ENCODE assay signal across 14 mouse cellular contexts in the genomic region with DNA sequence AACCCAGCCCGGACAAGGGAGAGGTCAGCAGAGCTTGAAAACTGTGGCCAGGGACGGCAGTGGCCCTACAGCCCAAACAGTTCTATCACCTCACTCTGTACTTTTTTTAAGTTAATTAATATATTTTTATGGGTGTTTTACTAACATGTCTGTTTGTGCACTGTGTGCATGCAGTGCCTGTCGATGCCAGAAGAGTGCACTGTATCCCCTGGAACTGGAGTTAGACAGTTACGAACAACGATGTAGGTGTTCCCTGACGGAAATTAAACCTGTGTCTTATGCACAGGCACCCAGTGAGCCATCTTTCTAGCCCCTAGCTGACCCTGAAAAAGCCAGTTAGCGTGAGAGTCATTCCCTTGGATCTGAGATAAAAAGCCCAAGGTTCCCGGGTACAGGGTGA. TPM values are rescaled to one million over a fixed set of nuclear protein-coding genes. Genes with fewer than 3 reads are reported as not detected.
DNase-seq lines count a peak whose midpoint lies in the region; ATAC-seq and TF ChIP-seq lines count a peak whose summit lies in the region.
"Had no signal": no experiment of that assay in that cellular context is flagged by ENCODE, and none has a peak within 500 bp of the region (broad histone marks: within the 10 kb centered on the region; RNA-seq: fewer than 3 reads in every experiment).

No protein-coding gene starts in this region.

- no peak overlapping the region for H3K9ac ChIP-seq in hindbrain, postnatal 0 days (replicated peaks; ENCODE audit: low read length)
- no peak overlapping the region for H3K9ac ChIP-seq in midbrain, postnatal 0 days (replicated peaks; ENCODE audit: low read length, poor library complexity, severe bottlenecking)
- H3K9ac ChIP-seq: forebrain, embryonic 13.5 days had no signal

- WGBS in hindbrain, postnatal 0 days, result 87% methylated on average over 8 of the region's 8 CpGs
- WGBS in hindbrain, embryonic 10.5 days, result 90% methylated on average over 8 of the region's 8 CpGs
- 89% methylated on average over 8 of the region's 8 CpGs for WGBS in midbrain, postnatal 0 days
- 87% methylated on average over 8 of the region's 8 CpGs for WGBS in midbrain, embryonic 10.5 days

- H3K36me3 ChIP-seq in hindbrain, postnatal 0 days (ENCODE audit: insufficient read depth, low read length), result peaks cover 4% of the 10 kb centered on the region; the same call in 1 of the 2 replicates
- peaks cover 87% of the 10 kb centered on the region for H3K36me3 ChIP-seq in hindbrain, embryonic 10.5 days
- H3K36me3 ChIP-seq in midbrain, postnatal 0 days (ENCODE audit: insufficient read depth, low read length), result peaks cover 5% of the 10 kb centered on the region; the same call in 1 of the 2 replicates
- H3K36me3 ChIP-seq in midbrain, embryonic 10.5 days, result peaks cover 91% of the 10 kb centered on the region

- peak; percentile 42 for DNase-seq in hindbrain, postnatal 0 days (ENCODE audit: low spot score)
- DNase-seq in hindbrain, embryonic 10.5 days (ENCODE audit: low spot score), result no peak
- peak; percentile 40 for DNase-seq in midbrain, postnatal 0 days (ENCODE audit: low spot score)
- no peak for DNase-seq in midbrain, embryonic 10.5 days (ENCODE audit: low spot score)
- DNase-seq in ES-CJ7 (ENCODE audit: low read depth, low spot score), result peak; percentile 67
- DNase-seq in gastrocnemius, postnatal 14 days, result no peak
- DNase-seq: kidney, postnatal 10 days had no signal

- H3K4me1 ChIP-seq in hindbrain, postnatal 0 days (ENCODE audit: insufficient read depth, low read length), result no peaks in the 10 kb centered on the region
- no peaks in the 10 kb centered on the region for H3K4me1 ChIP-seq in hindbrain, embryonic 10.5 days (replicated peaks)
- no peaks in the 10 kb centered on the region for H3K4me1 ChIP-seq in midbrain, postnatal 0 days (ENCODE audit: insufficient read depth, low read length)
- no peaks in the 10 kb centered on the region for H3K4me1 ChIP-seq in midbrain, embryonic 10.5 days
- H3K4me1 ChIP-seq: forebrain, embryonic 13.5 days had no signal

- H3K4me3 ChIP-seq in hindbrain, postnatal 0 days (ENCODE audit: low read length), result no peak overlapping the region
- no peak overlapping the region for H3K4me3 ChIP-seq in hindbrain, embryonic 10.5 days
- no peak overlapping the region for H3K4me3 ChIP-seq in midbrain, postnatal 0 days (ENCODE audit: low read depth, low read length)
- no peak overlapping the region for H3K4me3 ChIP-seq in midbrain, embryonic 10.5 days
- H3K4me3 ChIP-seq: forebrain, embryonic 13.5 days had no signal

- no peak for ATAC-seq in hindbrain, postnatal 0 days
- no peak for ATAC-seq in midbrain, postnatal 0 days (ENCODE audit: low FRiP score)
- ATAC-seq in megakaryocyte, adult 5-6 weeks (ENCODE audit: poor library complexity, severe bottlenecking), result peak; percentile 67
- no peak for ATAC-seq in erythroblast, adult 5-6 weeks (replicated peaks; ENCODE audit: low FRiP score, poor library complexity, severe bottlenecking)
- ATAC-seq: forebrain, embryonic 13.5 days; Patski had no signal

- H3K4me2 ChIP-seq in hindbrain, postnatal 0 days (ENCODE audit: low read depth, low read length), result no peak overlapping the region
- no peak overlapping the region for H3K4me2 ChIP-seq in midbrain, postnatal 0 days (ENCODE audit: low read depth, low read length, poor library complexity, severe bottlenecking)
- H3K4me2 ChIP-seq: forebrain, embryonic 13.5 days had no signal

- H3K9me3 ChIP-seq in hindbrain, postnatal 0 days (ENCODE audit: low read length), result no peaks in the 10 kb centered on the region
- H3K9me3 ChIP-seq in hindbrain, embryonic 10.5 days, result no peaks in the 10 kb centered on the region
- H3K9me3 ChIP-seq in midbrain, postnatal 0 days (ENCODE audit: low read length), result no peaks in the 10 kb centered on the region
- H3K9me3 ChIP-seq in midbrain, embryonic 10.5 days (replicated peaks), result no peaks in the 10 kb centered on the region
- H3K9me3 ChIP-seq: forebrain, embryonic 13.5 days had no signal

- intact Hi-C loops in gastrocnemius, postnatal 14 days (cut with DNase I; ENCODE audit: low total_unique reads), result loop anchor here (10.0 kb wide), 1 partner anchor 109 kb away; no protein-coding TSS in a partner anchor

- peak; percentile 70 for TF ChIP-seq CTCF in hindbrain, postnatal 0 days (IDR thresholded peaks at IDR 0.05; ENCODE audit: low read depth)
- peak; percentile 67 for TF ChIP-seq CTCF in midbrain, postnatal 0 days (IDR thresholded peaks at IDR 0.05)

- no peak overlapping the region for H3K27ac ChIP-seq in hindbrain, postnatal 0 days
- no peak overlapping the region for H3K27ac ChIP-seq in hindbrain, embryonic 10.5 days
- no peak overlapping the region for H3K27ac ChIP-seq in midbrain, postnatal 0 days (ENCODE audit: low read depth, low read length)
- H3K27ac ChIP-seq in midbrain, embryonic 10.5 days (replicated peaks), result no peak overlapping the region
- H3K27ac ChIP-seq: forebrain, embryonic 13.5 days had no signal

- no peaks in the 10 kb centered on the region for H3K27me3 ChIP-seq in hindbrain, postnatal 0 days (ENCODE audit: insufficient read depth, low read length)
- no peaks in the 10 kb centered on the region for H3K27me3 ChIP-seq in hindbrain, embryonic 10.5 days (ENCODE audit: insufficient read depth, poor library complexity, severe bottlenecking)
- H3K27me3 ChIP-seq in midbrain, postnatal 0 days (ENCODE audit: insufficient read depth, low read length), result no peaks in the 10 kb centered on the region
- H3K27me3 ChIP-seq in midbrain, embryonic 10.5 days (ENCODE audit: low read depth, poor library complexity, severe bottlenecking), result no peaks in the 10 kb centered on the region
- H3K27me3 ChIP-seq: forebrain, embryonic 13.5 days; Patski had no signal

RNA-seq across cellular contexts. Expression of gene Xpo4, which starts 30.3 kb away (rescaled TPM):
- total RNA-seq in hindbrain, postnatal 0 days (2014; rRNA removed), result 10.1 and 13.3 TPM in 2 replicates
- 11.9 and 12.4 TPM in 2 replicates for polyA plus RNA-seq in hindbrain, postnatal 0 days (2015; fragmentation: Nextera tagmentation; extraction: Ambion mirVana)
- 23.1 and 27.5 TPM in 2 replicates for polyA plus RNA-seq in hindbrain, embryonic 10.5 days (2016; fragmentation: Nextera tagmentation; extraction: Ambion mirVana)
- total RNA-seq in midbrain, postnatal 0 days (2014; rRNA removed), result 11.3 and 19.4 TPM in 2 replicates
- polyA plus RNA-seq in midbrain, postnatal 0 days (2015; fragmentation: Nextera tagmentation; extraction: Ambion mirVana), result 6.7 and 11.7 TPM in 2 replicates
- polyA plus RNA-seq in midbrain, embryonic 10.5 days (2016; fragmentation: Nextera tagmentation; extraction: Ambion mirVana), result 26.4 and 26.5 TPM in 2 replicates
- 12.6 and 14.2 TPM in 2 replicates for total RNA-seq in megakaryocyte, adult 5-6 weeks (2015)
- 17.1 and 19.6 TPM in 2 replicates for total RNA-seq in megakaryocyte, adult 5-6 weeks (2017)
- 13.1 and 15.7 TPM in 2 replicates for total RNA-seq in erythroblast, adult 5-6 weeks (2015; ENCODE audit: low replicate concordance)
- 26.1 and 51.7 TPM in 2 replicates for total RNA-seq in erythroblast, adult 5-6 weeks (2017; ENCODE audit: low replicate concordance)
- 10 to 100 TPM in 1 of 2 experiments, 1 to 10 TPM in 1; 8.6 to 12.1 TPM for total RNA-seq in gastrocnemius, postnatal 14 days (2021)

RNA-seq across cellular contexts. Expression of gene Gm49361, which starts 50.4 kb away (rescaled TPM):
- 0.16 and 6.4 TPM in 2 replicates for total RNA-seq in hindbrain, postnatal 0 days (2014; rRNA removed)
- not detected in 2 replicates for polyA plus RNA-seq in hindbrain, postnatal 0 days (2015; fragmentation: Nextera tagmentation; extraction: Ambion mirVana)
- polyA plus RNA-seq in hindbrain, embryonic 10.5 days (2016; fragmentation: Nextera tagmentation; extraction: Ambion mirVana), result not detected in 2 replicates
- not detected in 2 replicates for total RNA-seq in midbrain, postnatal 0 days (2014; rRNA removed)
- not detected in 2 replicates for polyA plus RNA-seq in midbrain, postnatal 0 days (2015; fragmentation: Nextera tagmentation; extraction: Ambion mirVana)
- not detected in 2 replicates for polyA plus RNA-seq in midbrain, embryonic 10.5 days (2016; fragmentation: Nextera tagmentation; extraction: Ambion mirVana)
- not detected in 2 replicates for total RNA-seq in megakaryocyte, adult 5-6 weeks (2015)
- 0.59 TPM in 1 of 2 replicates, not detected in the other for total RNA-seq in megakaryocyte, adult 5-6 weeks (2017)
- not detected in 2 replicates for total RNA-seq in erythroblast, adult 5-6 weeks (2015; ENCODE audit: low replicate concordance)
- not detected in 2 replicates for total RNA-seq in erythroblast, adult 5-6 weeks (2017; ENCODE audit: low replicate concordance)
- total RNA-seq in gastrocnemius, postnatal 14 days (2021), result under 1 TPM in 1 of 2 experiments, not detected in 1; 0.68 TPM
- polyA plus RNA-seq: forebrain, embryonic 13.5 days; hindbrain, embryonic 11.5 days; lung, embryonic 16.5 days; Patski; stomach, embryonic 16.5 days had no signal

Comparison
In these comparisons a context has a peak if more than half of its experiments do, and no peak if none do; other contexts are left out.
1. DNase-seq: peak in hindbrain, postnatal 0 days (single experiment), midbrain, postnatal 0 days (single experiment) and ES-CJ7 (single experiment); none in hindbrain, embryonic 10.5 days (single experiment), midbrain, embryonic 10.5 days (single experiment) and gastrocnemius, postnatal 14 days (single experiment).